ENCODE assay signal across 11 mouse cellular contexts in the genomic region with DNA sequence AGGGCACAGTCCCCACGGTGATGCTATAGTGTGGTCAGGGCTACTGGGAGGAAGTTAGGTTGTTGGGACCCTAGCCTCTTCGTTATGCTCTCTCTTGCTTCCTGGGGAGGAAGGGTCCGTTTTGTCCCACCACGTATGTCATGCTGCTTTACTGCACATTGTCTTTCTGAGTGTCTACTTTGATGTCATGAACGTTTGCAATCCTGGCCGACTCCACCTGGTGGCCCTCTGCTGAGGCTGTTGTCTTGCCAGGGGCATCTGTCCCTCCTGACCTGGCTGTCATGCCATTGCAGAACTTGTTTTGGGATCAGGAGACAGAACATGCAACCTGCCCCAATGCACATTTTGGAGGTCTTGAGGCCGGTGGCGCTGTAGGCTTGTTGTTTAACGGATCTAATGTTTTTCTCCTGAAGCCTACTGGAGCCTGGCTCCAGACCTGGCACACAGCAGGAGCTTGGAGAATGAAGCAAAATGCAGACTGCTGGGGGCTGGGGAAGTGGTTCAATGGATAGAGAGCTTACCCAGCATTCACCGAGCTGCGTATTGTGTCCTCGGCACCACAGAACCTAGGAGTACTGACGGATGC. TPM values are rescaled to one million over a fixed set of nuclear protein-coding genes. Genes with fewer than 3 reads are reported as not detected.
A peak's percentile ranks its signal among the peaks of the same experiment; 100 is the strongest.
DNase-seq lines count a peak whose midpoint lies in the region; ATAC-seq and TF ChIP-seq lines count a peak whose summit lies in the region.
"Had no signal": no experiment of that assay in that cellular context is flagged by ENCODE, and none has a peak within 500 bp of the region (broad histone marks: within the 10 kb centered on the region; RNA-seq: fewer than 3 reads in every experiment).

No protein-coding gene starts in this region.

- no peaks in the 10 kb centered on the region for H3K4me1 ChIP-seq in liver, adult 2 months (ENCODE audit: control insufficient read depth, insufficient read depth, low read length)
- peaks cover 3 to 27% of the 10 kb centered on the region in 2 experiments; a peak in 3 of 4 replicates for H3K4me1 ChIP-seq in MEL (ENCODE audit: control insufficient read depth in 1 of 2, insufficient read depth in 2 of 2, low read length in 2 of 2)
- peaks cover 45% of the 10 kb centered on the region for H3K4me1 ChIP-seq in liver, embryonic 13.5 days (replicated peaks)

- no peak overlapping the region for H3K4me3 ChIP-seq in liver, adult 2 months (ENCODE audit: insufficient read depth, low read depth, low read length)
- H3K4me3 ChIP-seq in MEL (ENCODE audit: control insufficient read depth in 1 of 2, insufficient read depth in 1 of 2, low read depth in 2 of 2, low read length in 2 of 2): no peak overlapping the region; a peak in 1 of 4 replicates
- no peak overlapping the region for H3K4me3 ChIP-seq in liver, embryonic 13.5 days (replicated peaks)

- H3K4me2 ChIP-seq in liver, embryonic 13.5 days: peak overlapping the region; percentile 96; the same call in 1 of the 2 replicates

- H3K79me2 ChIP-seq in liver, adult 2 months (ENCODE audit: control insufficient read depth, insufficient read depth, low read length): no peaks in the 10 kb centered on the region
- H3K79me2 ChIP-seq in MEL (ENCODE audit: control insufficient read depth, insufficient read depth, low read length, poor library complexity): peaks cover 14% of the 10 kb centered on the region

- no peak for TF ChIP-seq RAD21 in MEL (IDR thresholded peaks at IDR 0.05; ENCODE audit: low read depth, low read length)

- no peak for ATAC-seq in liver, embryonic 13.5 days (ENCODE audit: low read depth)

- no peak for TF ChIP-seq EP300 in MEL (IDR thresholded peaks at IDR 0.05; ENCODE audit: low read depth in 1 of 2, low read length in 2 of 2)

- no peak for TF ChIP-seq POLR2A in liver, adult 2 months (IDR thresholded peaks at IDR 0.05; ENCODE audit: extremely low read depth, insufficient read depth, low read length)
- no peak for TF ChIP-seq POLR2A in MEL (IDR thresholded peaks at IDR 0.05; ENCODE audit: control insufficient read depth in 1 of 2, insufficient read depth in 1 of 2, low read depth in 1 of 2, low read length in 2 of 2, poor library complexity in 1 of 2)

- 0 out of 2 replicates have a peak, but pooled peaks have one; percentile 3 for TF ChIP-seq CTCF in liver, adult 2 months (IDR thresholded peaks at IDR 0.05; ENCODE audit: low read depth, low read length)
- TF ChIP-seq CTCF in MEL (IDR thresholded peaks at IDR 0.05 in 2 of 3, conservative IDR thresholded peaks at IDR 0.05 in 1 of 3; ENCODE audit: control insufficient read depth in 1 of 3, insufficient read depth in 1 of 3, low read depth in 2 of 3, low read length in 3 of 3, poor library complexity in 1 of 3, severe bottlenecking in 1 of 3): peak in 1 of 3 experiments; percentile 33; a peak in 2 of 6 replicates

- peaks cover 4% of the 10 kb centered on the region; the same call in 1 of the 2 replicates for H3K27me3 ChIP-seq in liver, adult 2 months (ENCODE audit: control insufficient read depth, insufficient read depth, low read length)
- H3K27me3 ChIP-seq in MEL (ENCODE audit: control insufficient read depth in 1 of 2, insufficient read depth in 2 of 2, low read length in 2 of 2): no peaks in the 10 kb centered on the region
- peaks cover 29% of the 10 kb centered on the region for H3K27me3 ChIP-seq in liver, embryonic 13.5 days

- peak; percentile 49 for DNase-seq in cerebellum, adult 11 months
- DNase-seq in cerebellum, postnatal 4 days (ENCODE audit: low spot score in 2 of 2): no peak
- no peak for DNase-seq in liver, adult 2 months (ENCODE audit: extremely low read depth, low read depth, low spot score)
- DNase-seq in liver (no peak), MEL (ENCODE audit: low read depth, low spot score) (peak; percentile 45)
- DNase-seq in liver, embryonic 13.5 days: no peak
- DNase-seq in thymus, postnatal 0 days (ENCODE audit: low spot score): no peak
- no peak for DNase-seq in ovary, postnatal 10 days (ENCODE audit: low spot score)

- no peak overlapping the region for H3K9ac ChIP-seq in liver, adult 2 months (ENCODE audit: low read depth, low read length)
- H3K9ac ChIP-seq in MEL (ENCODE audit: control insufficient read depth, low read depth, low read length, poor library complexity, severe bottlenecking): peak overlapping the region; percentile 80
- no peak overlapping the region for H3K9ac ChIP-seq in liver, embryonic 13.5 days

- H3K27ac ChIP-seq in liver, adult 2 months (replicated peaks; ENCODE audit: insufficient read depth, low read depth, low read length): no peak overlapping the region
- H3K27ac ChIP-seq in MEL (ENCODE audit: control insufficient read depth, low read depth, low read length): peak overlapping the region; percentile 35
- H3K27ac ChIP-seq in liver, embryonic 13.5 days: no peak overlapping the region
- H3K27ac ChIP-seq: hindbrain, embryonic 12.5 days; limb, embryonic 12.5 days had no signal

- no peaks in the 10 kb centered on the region for H3K36me3 ChIP-seq in liver, adult 2 months (ENCODE audit: control insufficient read depth, insufficient read depth, low read length)
- peaks cover 0 to 4% of the 10 kb centered on the region in 2 experiments; a peak in 2 of 4 replicates for H3K36me3 ChIP-seq in MEL (ENCODE audit: control insufficient read depth in 1 of 2, insufficient read depth in 2 of 2, low read length in 2 of 2)
- no peaks in the 10 kb centered on the region for H3K36me3 ChIP-seq in liver, embryonic 13.5 days
- H3K36me3 ChIP-seq: hindbrain, embryonic 12.5 days; limb, embryonic 12.5 days had no signal

- WGBS in liver, adult 2 months: 74% methylated on average over 13 of the region's 13 CpGs
- WGBS in liver, embryonic 13.5 days (ENCODE audit: insufficient replicate concordance): 47% methylated on average over 13 of the region's 13 CpGs

- H3K9me3 ChIP-seq in MEL (replicated peaks; ENCODE audit: insufficient read depth, low read length): no peaks in the 10 kb centered on the region
- H3K9me3 ChIP-seq in liver, embryonic 13.5 days (replicated peaks): no peaks in the 10 kb centered on the region
- H3K9me3 ChIP-seq: hindbrain, embryonic 12.5 days; limb, embryonic 12.5 days had no signal

TF ChIP-seq in MEL, 35 proteins besides CTCF, POLR2A, EP300 and RAD21:
- 0 out of 2 replicates have a peak, but pooled peaks have one; percentile 33 for TF ChIP-seq MAZ (IDR thresholded peaks at IDR 0.05; ENCODE audit: low read depth, low read length)
- TF ChIP-seq SMC3 (IDR thresholded peaks at IDR 0.05; ENCODE audit: low read depth, low read length): peak; percentile 40
- TF ChIP-seq MAX (IDR thresholded peaks at IDR 0.05; ENCODE audit: low read length): no peak
TF ChIP-seq in MEL: peak in this region for 2.

RNA-seq across cellular contexts. Expression of a gene that starts 0.8 kb away (rescaled TPM):
- 1.5 TPM in 2 replicates for total RNA-seq in liver, adult 2 months (2014; rRNA removed)
- polyA plus RNA-seq in liver, adult 2 months (2012; rRNA removed): 0.60 and 1.3 TPM in 2 replicates
- 38.3 and 52.9 TPM in 2 replicates for total RNA-seq in MEL (2012; rRNA removed)
- polyA plus RNA-seq in MEL (2012; ENCODE audit: insufficient read depth in 1 of 2, insufficient read length in 2 of 2, low read depth in 1 of 2, low replicate concordance in 2 of 2, missing spikeins in 1 of 2): 10 to 100 TPM in 1 of 2 experiments, not detected in 1; 59.8 TPM
- 2.6 and 3.3 TPM in 2 replicates for polyA plus RNA-seq in liver, embryonic 13.5 days (2015; fragmentation: Nextera tagmentation; extraction: Ambion mirVana)
- 3.1 TPM in 2 replicates for polyA plus RNA-seq in thymus, postnatal 0 days (2015; fragmentation: Nextera tagmentation; extraction: Ambion mirVana)

RNA-seq across cellular contexts. Expression of a gene that starts 25.0 kb away (rescaled TPM):
- 23.6 and 25.2 TPM in 2 replicates for total RNA-seq in liver, adult 2 months (2014; rRNA removed)
- polyA plus RNA-seq in liver, adult 2 months (2012; rRNA removed): 82.4 and 86.1 TPM in 2 replicates
- total RNA-seq in MEL (2012; rRNA removed): 49.1 and 53.0 TPM in 2 replicates
- 10 to 100 TPM in 1 of 2 experiments, not detected in 1; 73.2 TPM for polyA plus RNA-seq in MEL (2012; ENCODE audit: insufficient read depth in 1 of 2, insufficient read length in 2 of 2, low read depth in 1 of 2, low replicate concordance in 2 of 2, missing spikeins in 1 of 2)
- 68.5 and 72.3 TPM in 2 replicates for polyA plus RNA-seq in liver, embryonic 13.5 days (2015; fragmentation: Nextera tagmentation; extraction: Ambion mirVana)
- 110 and 112 TPM in 2 replicates for polyA plus RNA-seq in thymus, postnatal 0 days (2015; fragmentation: Nextera tagmentation; extraction: Ambion mirVana)

RNA-seq across cellular contexts. Expression of a gene that starts 26.2 kb away (rescaled TPM):
- not detected in 2 replicates for total RNA-seq in liver, adult 2 months (2014; rRNA removed)
- not detected in 2 replicates for polyA plus RNA-seq in liver, adult 2 months (2012; rRNA removed)
- total RNA-seq in MEL (2012; rRNA removed): not detected in 2 replicates
- polyA plus RNA-seq in MEL (2012; ENCODE audit: insufficient read depth in 1 of 2, insufficient read length in 2 of 2, low read depth in 1 of 2, low replicate concordance in 2 of 2, missing spikeins in 1 of 2): not detected
- not detected in 2 replicates for polyA plus RNA-seq in liver, embryonic 13.5 days (2015; fragmentation: Nextera tagmentation; extraction: Ambion mirVana)
- not detected in 2 replicates for polyA plus RNA-seq in thymus, postnatal 0 days (2015; fragmentation: Nextera tagmentation; extraction: Ambion mirVana)
- total RNA-seq: gastrocnemius, postnatal 25 days had no signal

RNA-seq across cellular contexts. Expression of a gene that starts 51.3 kb away (rescaled TPM):
- 36.5 and 57.1 TPM in 2 replicates for total RNA-seq in liver, adult 2 months (2014; rRNA removed)
- 43.5 and 70.7 TPM in 2 replicates for polyA plus RNA-seq in liver, adult 2 months (2012; rRNA removed)
- 0.92 and 2.1 TPM in 2 replicates for total RNA-seq in MEL (2012; rRNA removed)
- 1 to 10 TPM in 1 of 2 experiments, not detected in 1; 4.5 TPM for polyA plus RNA-seq in MEL (2012; ENCODE audit: insufficient read depth in 1 of 2, insufficient read length in 2 of 2, low read depth in 1 of 2, low replicate concordance in 2 of 2, missing spikeins in 1 of 2)
- 18.8 and 20.2 TPM in 2 replicates for polyA plus RNA-seq in liver, embryonic 13.5 days (2015; fragmentation: Nextera tagmentation; extraction: Ambion mirVana)
- 5.5 and 7.4 TPM in 2 replicates for polyA plus RNA-seq in thymus, postnatal 0 days (2015; fragmentation: Nextera tagmentation; extraction: Ambion mirVana)

Comparison
In these comparisons a context has a peak if more than half of its experiments do, and no peak if none do; other contexts are left out.
1. DNase-seq: peak in cerebellum, adult 11 months (single experiment) and MEL (single experiment); none in cerebellum, postnatal 4 days (0 of 2), liver, adult 2 months (single experiment), liver (single experiment), liver, embryonic 13.5 days (single experiment), thymus, postnatal 0 days (single experiment) and ovary, postnatal 10 days (single experiment).